Mouse (Mus musculus): ENCODE results near the gene Strip1.

GRCm38 (mm10) chr3:107597134-107597533, 34.4 kb downstream of the Strip1 start:
- TF ChIP-seq CTCF (IDR thresholded peaks at IDR 0.05; ENCODE audit: low read depth) (no peak), EP300 (IDR thresholded peaks at IDR 0.05; ENCODE audit: low read depth) (no peak)

All from liver, embryonic 14.5 days (tissue).